Mouse (Mus musculus): ENCODE data around the gene Smoc2. TPM values are rescaled to one million over a fixed set of nuclear protein-coding genes. Genes with fewer than 3 reads are reported as not detected.

The Smoc2 gene
- total RNA-seq, 4 experiments from 2014 or later, result 47.3 to 59.0 (median 56.1) TPM

GRCm38 (mm10) chr17:14407874-14408273 lies 128.6 kb downstream of the Smoc2 start:
- DNase-seq (ENCODE audit: low spot score in 2 of 2), result no peak

GRCm38 (mm10) chr17:14412460-14412859 lies 133.2 kb downstream of the Smoc2 start:
- no peak for DNase-seq (ENCODE audit: low spot score in 2 of 2)

GRCm38 (mm10) chr17:14414511-14414910 lies 135.2 kb downstream of the Smoc2 start:
- no peak for DNase-seq (ENCODE audit: low spot score in 2 of 2)

GRCm38 (mm10) chr17:14420460-14421046 lies 141.2 kb downstream of the Smoc2 start:
- DNase-seq (ENCODE audit: low spot score in 2 of 2), result peak; percentile 16 to 35

- DNase-seq (ENCODE audit: low spot score in 2 of 2), result no peak
Observed at GRCm38 (mm10) chr17:14426481-14426880, 147.2 kb downstream of the Smoc2 start.

GRCm38 (mm10) chr17:14434717-14435116 lies 155.4 kb downstream of the Smoc2 start:
- no peak for DNase-seq (ENCODE audit: low spot score in 2 of 2)

GRCm38 (mm10) chr17:14445611-14446010 lies 166.3 kb downstream of the Smoc2 start:
- no peak for DNase-seq (ENCODE audit: low spot score in 2 of 2)

GRCm38 (mm10) chr17:14447275-14447674 lies 168.0 kb downstream of the Smoc2 start:
- DNase-seq (ENCODE audit: low spot score in 2 of 2), result no peak

Other genes starting within 250 kb of the Smoc2 start
- gene Gm7358, start 220.0 kb upstream of the Smoc2 start, total RNA-seq (2022), result not detected
- 1 to 10 TPM; 1.6 to 2.3 (median 1.7) TPM for gene Dact2, start 75.2 kb upstream of the Smoc2 start, total RNA-seq (2022)